Mouse (Mus musculus): ENCODE results near the gene Gnaz. TPM values are rescaled to one million over a fixed set of nuclear protein-coding genes. Genes with fewer than 3 reads are reported as not detected.
A peak's percentile ranks its signal among the peaks of the same experiment; 100 is the strongest.

The Gnaz gene
- polyA plus RNA-seq, 1 experiment from 2014 or later: 2.2 TPM

DNA sequence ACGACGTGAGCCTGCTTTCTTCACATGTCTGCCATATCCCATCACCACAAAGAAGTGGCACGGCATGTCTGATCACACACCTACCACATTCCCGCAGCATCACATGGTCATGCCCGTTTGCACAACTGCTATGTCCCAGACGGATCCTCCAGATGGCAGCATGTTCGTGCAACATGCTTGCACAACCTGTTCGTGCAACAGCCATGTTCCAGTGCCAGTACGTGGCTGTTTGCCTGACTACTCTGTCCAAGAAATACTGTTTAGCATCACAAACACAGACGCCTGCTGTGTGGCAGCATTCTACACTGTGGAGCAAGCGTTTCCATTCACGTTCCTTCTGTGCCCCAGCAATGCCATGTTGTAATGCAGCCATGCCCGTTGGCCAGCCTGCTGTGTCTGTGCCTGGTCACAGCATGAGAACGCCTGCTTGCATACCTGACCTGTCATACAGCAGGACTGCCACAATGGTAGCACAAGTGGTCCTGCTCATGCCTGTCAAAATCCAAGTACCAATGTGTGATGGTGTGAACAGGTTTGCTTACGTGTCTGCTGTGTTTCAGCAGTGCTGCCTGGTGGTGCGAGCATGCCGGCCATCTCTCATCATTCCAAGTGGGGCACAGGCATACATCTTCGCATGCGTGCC lies 33.3 kb upstream of the Gnaz start:
- no peak; the same call in 1 of the 2 replicates for TF ChIP-seq CTCF (IDR thresholded peaks at IDR 0.05)
- no peak for TF ChIP-seq EP300 (IDR thresholded peaks at IDR 0.05)
- Histone ChIP-seq H3K27me3 (replicated peaks; ENCODE audit: insufficient read depth, low read length) (no peaks in the 10 kb centered on the region), H3K4me1 (ENCODE audit: insufficient read depth, low read depth, low read length) (no peaks in the 10 kb centered on the region), H3K9ac (replicated peaks; ENCODE audit: low read depth) (no peak overlapping the region), H3K36me3 (ENCODE audit: insufficient read depth, low read length) (no peaks in the 10 kb centered on the region), H3K4me3 (ENCODE audit: low read depth, low read length) (no peak overlapping the region), H3K9me3 (ENCODE audit: low read length) (no peaks in the 10 kb centered on the region), H3K4me2 (replicated peaks; ENCODE audit: low read depth, low read length) (no peak overlapping the region), H3K27ac (ENCODE audit: low read length) (no peak overlapping the region)
- 80% methylated on average over 19 of the region's 19 CpGs for WGBS
- ATAC-seq (no peak), DNase-seq (ENCODE audit: low spot score) (no peak)

DNA sequence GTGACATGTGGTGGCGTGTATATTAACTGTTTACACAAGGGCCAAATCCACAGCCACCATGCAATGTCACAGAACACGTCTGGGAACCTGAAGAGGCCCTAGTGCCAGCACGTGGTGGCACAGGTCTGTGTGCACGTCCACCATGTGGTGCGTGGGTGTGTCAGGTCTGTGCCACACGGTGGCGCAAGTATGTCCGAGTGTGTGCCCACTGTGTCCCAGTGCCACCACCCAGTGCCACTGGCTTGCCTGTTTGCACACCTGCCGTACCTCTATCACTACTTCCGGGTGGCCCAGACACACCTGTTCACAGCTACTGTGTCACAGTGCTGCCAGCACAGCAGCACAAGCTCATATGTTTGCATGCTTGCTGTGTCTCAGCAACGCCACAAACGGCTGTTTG lies 32.5 kb upstream of the Gnaz start:
- Histone ChIP-seq H3K4me2 (replicated peaks; ENCODE audit: low read depth, low read length) (no peak overlapping the region), H3K36me3 (ENCODE audit: insufficient read depth, low read length) (no peaks in the 10 kb centered on the region), H3K9ac (replicated peaks; ENCODE audit: low read depth) (no peak overlapping the region), H3K27ac (ENCODE audit: low read length) (no peak overlapping the region), H3K9me3 (ENCODE audit: low read length) (no peaks in the 10 kb centered on the region), H3K4me1 (ENCODE audit: insufficient read depth, low read depth, low read length) (no peaks in the 10 kb centered on the region), H3K4me3 (ENCODE audit: low read depth, low read length) (no peak overlapping the region), H3K27me3 (replicated peaks; ENCODE audit: insufficient read depth, low read length) (no peaks in the 10 kb centered on the region)
- no peak for TF ChIP-seq EP300 (IDR thresholded peaks at IDR 0.05)
- TF ChIP-seq CTCF (IDR thresholded peaks at IDR 0.05): no peak; the same call in 1 of the 2 replicates
- ATAC-seq (0 out of 2 replicates have a peak, but pooled peaks have one; percentile 2), DNase-seq (ENCODE audit: low spot score) (no peak)
- 72% methylated on average over 12 of the region's 12 CpGs for WGBS

DNA sequence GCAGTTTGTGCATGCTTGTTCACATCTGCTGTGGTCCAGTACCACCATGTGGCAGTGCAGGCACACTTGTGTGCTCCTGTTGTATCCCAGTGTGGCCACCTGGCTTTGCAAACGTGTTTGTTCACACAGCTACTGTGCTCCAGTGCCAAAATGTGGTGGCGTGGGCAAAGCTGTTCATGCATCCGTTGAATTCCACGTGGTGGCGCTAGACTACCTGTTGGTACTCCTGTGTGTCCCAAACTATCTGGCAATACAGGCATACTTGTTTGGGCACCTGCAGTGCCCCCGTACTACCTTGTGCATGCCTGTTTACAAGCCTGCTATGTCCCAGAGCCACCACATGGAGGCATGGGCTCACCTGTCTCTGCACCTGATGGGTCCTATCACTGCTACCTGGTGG lies 32.0 kb upstream of the Gnaz start:
- peak; percentile 27 for DNase-seq (ENCODE audit: low spot score)
- no peak overlapping the region for H3K4me3 ChIP-seq (ENCODE audit: low read depth, low read length)

GRCm38 (mm10) chr10:74937003-74937790 lies 29.8 kb upstream of the Gnaz start:
- ATAC-seq (peak; percentile 56), DNase-seq (ENCODE audit: low spot score) (peak; percentile 64)
- peak; percentile 87 for TF ChIP-seq CTCF (IDR thresholded peaks at IDR 0.05)
- TF ChIP-seq EP300 (IDR thresholded peaks at IDR 0.05): no peak
- Histone ChIP-seq H3K9me3 (ENCODE audit: low read length) (no peaks in the 10 kb centered on the region), H3K4me3 (ENCODE audit: low read depth, low read length) (no peak overlapping the region), H3K4me2 (replicated peaks; ENCODE audit: low read depth, low read length) (no peak overlapping the region), H3K9ac (replicated peaks; ENCODE audit: low read depth) (no peak overlapping the region), H3K27me3 (replicated peaks; ENCODE audit: insufficient read depth, low read length) (no peaks in the 10 kb centered on the region), H3K4me1 (ENCODE audit: insufficient read depth, low read depth, low read length) (no peaks in the 10 kb centered on the region), H3K36me3 (ENCODE audit: insufficient read depth, low read length) (no peaks in the 10 kb centered on the region), H3K27ac (ENCODE audit: low read length) (no peak overlapping the region)
- 74% methylated on average over 10 of the region's 10 CpGs for WGBS

More for the DNA sequence above, 32.0 kb upstream of the Gnaz start:
- no peak overlapping the region for H3K9ac ChIP-seq (replicated peaks; ENCODE audit: low read depth)
- no peaks in the 10 kb centered on the region for H3K4me1 ChIP-seq (ENCODE audit: insufficient read depth, low read depth, low read length)
- 25% methylated on average over 6 of the region's 6 CpGs for WGBS
- H3K27me3 ChIP-seq (replicated peaks; ENCODE audit: insufficient read depth, low read length): no peaks in the 10 kb centered on the region
- H3K27ac ChIP-seq (ENCODE audit: low read length): no peak overlapping the region
- no peaks in the 10 kb centered on the region for H3K9me3 ChIP-seq (ENCODE audit: low read length)
- H3K4me2 ChIP-seq (replicated peaks; ENCODE audit: low read depth, low read length): no peak overlapping the region
- no peak for TF ChIP-seq EP300 (IDR thresholded peaks at IDR 0.05)
- peak; percentile 60 for TF ChIP-seq CTCF (IDR thresholded peaks at IDR 0.05)
- H3K36me3 ChIP-seq (ENCODE audit: insufficient read depth, low read length): no peaks in the 10 kb centered on the region
- peak; percentile 33; the same call in 1 of the 2 replicates for ATAC-seq

- Histone ChIP-seq H3K27me3 (replicated peaks; ENCODE audit: insufficient read depth, low read length) (no peaks in the 10 kb centered on the region), H3K27ac (ENCODE audit: low read length) (no peak overlapping the region), H3K9ac (replicated peaks; ENCODE audit: low read depth) (no peak overlapping the region), H3K4me2 (replicated peaks; ENCODE audit: low read depth, low read length) (no peak overlapping the region), H3K9me3 (ENCODE audit: low read length) (no peaks in the 10 kb centered on the region), H3K4me1 (ENCODE audit: insufficient read depth, low read depth, low read length) (no peaks in the 10 kb centered on the region), H3K4me3 (ENCODE audit: low read depth, low read length) (no peak overlapping the region), H3K36me3 (ENCODE audit: insufficient read depth, low read length) (no peaks in the 10 kb centered on the region)
- DNase-seq (ENCODE audit: low spot score) (no peak), ATAC-seq (no peak)
- TF ChIP-seq EP300 (IDR thresholded peaks at IDR 0.05) (no peak), CTCF (IDR thresholded peaks at IDR 0.05) (peak; percentile 37)
- WGBS: 53% methylated on average over 5 of the region's 5 CpGs
Observed at GRCm38 (mm10) chr10:74938410-74938809, 28.6 kb upstream of the Gnaz start.

DNA sequence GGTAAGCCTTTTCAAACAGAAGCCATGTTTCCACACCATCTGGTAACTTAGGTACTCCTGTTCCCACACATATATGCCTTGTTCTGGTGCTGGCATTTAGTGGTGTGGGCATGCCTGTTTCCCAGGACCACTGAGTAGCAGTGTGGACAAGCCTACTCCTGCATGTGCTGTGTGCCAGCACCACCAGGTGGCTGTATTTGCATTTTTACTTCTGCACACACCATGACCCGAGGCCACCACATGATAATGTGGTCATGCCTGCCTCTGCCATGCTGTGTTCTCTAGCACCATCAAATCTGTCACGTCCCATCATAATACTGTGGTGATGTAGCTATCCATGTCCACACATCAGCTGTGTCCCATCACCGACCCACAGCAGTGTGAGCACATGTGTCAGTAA lies 27.7 kb upstream of the Gnaz start:
- Histone ChIP-seq H3K9me3 (ENCODE audit: low read length) (no peaks in the 10 kb centered on the region), H3K27me3 (replicated peaks; ENCODE audit: insufficient read depth, low read length) (no peaks in the 10 kb centered on the region), H3K27ac (ENCODE audit: low read length) (no peak overlapping the region), H3K4me2 (replicated peaks; ENCODE audit: low read depth, low read length) (no peak overlapping the region), H3K4me1 (ENCODE audit: insufficient read depth, low read depth, low read length) (no peaks in the 10 kb centered on the region), H3K9ac (replicated peaks; ENCODE audit: low read depth) (no peak overlapping the region), H3K4me3 (ENCODE audit: low read depth, low read length) (no peak overlapping the region), H3K36me3 (ENCODE audit: insufficient read depth, low read length) (no peaks in the 10 kb centered on the region)
- 49% methylated on average over 3 of the region's 3 CpGs for WGBS
- DNase-seq (ENCODE audit: low spot score): no peak
- no peak for ATAC-seq
- peak; percentile 48 for TF ChIP-seq CTCF (IDR thresholded peaks at IDR 0.05)
- no peak for TF ChIP-seq EP300 (IDR thresholded peaks at IDR 0.05)

Data from lung, postnatal 0 days (tissue).